Mouse (Mus musculus): ENCODE measurements around the gene Slc12a7. TPM values are rescaled to one million over a fixed set of nuclear protein-coding genes. Genes with fewer than 3 reads are reported as not detected.

Slc12a7 gene
- total RNA-seq, 2 experiments from 2014 or later: 2.9 to 5.1 TPM

GRCm38 (mm10) chr13:73814181-73814580 lies 81.3 kb downstream of the Slc12a7 start:
- no peak for DNase-seq (ENCODE audit: low spot score in 2 of 2)

- no peak for DNase-seq (ENCODE audit: low spot score in 2 of 2)
Observed at GRCm38 (mm10) chr13:73816338-73816737, 83.4 kb downstream of the Slc12a7 start.

GRCm38 (mm10) chr13:73818921-73819320 lies 86.0 kb downstream of the Slc12a7 start:
- no peak for DNase-seq (ENCODE audit: low spot score in 2 of 2)

- DNase-seq (ENCODE audit: low spot score in 2 of 2): no peak
Observed at GRCm38 (mm10) chr13:73821251-73821650, 88.4 kb downstream of the Slc12a7 start.

GRCm38 (mm10) chr13:73822187-73822800 lies 89.4 kb downstream of the Slc12a7 start:
- DNase-seq (ENCODE audit: low spot score in 2 of 2): peak; percentile 22 to 64

- no peak for DNase-seq (ENCODE audit: low spot score in 2 of 2)
Observed at GRCm38 (mm10) chr13:73823711-73824110, 90.8 kb downstream of the Slc12a7 start.

- no peak for DNase-seq (ENCODE audit: low spot score in 2 of 2)
Observed at GRCm38 (mm10) chr13:73827243-73827642, 94.3 kb downstream of the Slc12a7 start.

GRCm38 (mm10) chr13:73831486-73831885 lies 98.6 kb downstream of the Slc12a7 start:
- DNase-seq (ENCODE audit: low spot score in 2 of 2): peak in 1 of 2 experiments; percentile 53

- DNase-seq (ENCODE audit: low spot score in 2 of 2): no peak
Observed at GRCm38 (mm10) chr13:73833809-73834208, 100.9 kb downstream of the Slc12a7 start.

- DNase-seq (ENCODE audit: low spot score in 2 of 2): no peak
Observed at GRCm38 (mm10) chr13:73835791-73836190, 102.9 kb downstream of the Slc12a7 start.

- no peak for DNase-seq (ENCODE audit: low spot score in 2 of 2)
Observed at GRCm38 (mm10) chr13:73836491-73836890, 103.6 kb downstream of the Slc12a7 start.

- no peak for DNase-seq (ENCODE audit: low spot score in 2 of 2)
Observed at GRCm38 (mm10) chr13:73837708-73838107, 104.8 kb downstream of the Slc12a7 start.

GRCm38 (mm10) chr13:73839137-73839548 lies 106.2 kb downstream of the Slc12a7 start:
- no peak for DNase-seq (ENCODE audit: low spot score in 2 of 2)

GRCm38 (mm10) chr13:73839740-73840139 lies 106.8 kb downstream of the Slc12a7 start:
- no peak for DNase-seq (ENCODE audit: low spot score in 2 of 2)

- DNase-seq (ENCODE audit: low spot score in 2 of 2): no peak
Observed at GRCm38 (mm10) chr13:73842696-73843095, 109.8 kb downstream of the Slc12a7 start.

GRCm38 (mm10) chr13:73846589-73847464 lies 113.9 kb downstream of the Slc12a7 start:
- DNase-seq (ENCODE audit: low spot score in 2 of 2): no peak

- peak; percentile 42 to 78 for DNase-seq (ENCODE audit: low spot score in 2 of 2)
Observed at GRCm38 (mm10) chr13:73847465-73847836, 114.6 kb downstream of the Slc12a7 start, which contains the start of gene Nkd2. Nkd2 (minus strand) TSS chr13:73847631.

Other genes starting within 250 kb of the Slc12a7 start
- gene Slc6a3, start 196.3 kb upstream of the Slc12a7 start, total RNA-seq (2021): under 1 TPM; 0.15 to 0.27 TPM
- 100 to 1,000 TPM; 118 to 123 TPM for gene Clptm1l, start 129.1 kb upstream of the Slc12a7 start, total RNA-seq (2021)
- 1 to 10 TPM; 2.4 to 3.6 TPM for gene Tert, start 106.2 kb upstream of the Slc12a7 start, total RNA-seq (2021)
- not detected for gene Slc6a18, start 55.1 kb upstream of the Slc12a7 start, total RNA-seq (2021)
- under 1 TPM in 1 of 2 experiments, not detected in 1; 0.17 TPM for gene Slc6a19, start 28.2 kb upstream of the Slc12a7 start, total RNA-seq (2021)
- 1 to 10 TPM; 7.4 to 8.5 TPM for gene Nkd2, start 114.5 kb downstream of the Slc12a7 start, total RNA-seq (2021)
- under 1 TPM; 0.48 to 0.87 TPM for gene Trip13, start 204.7 kb downstream of the Slc12a7 start, total RNA-seq (2021)
- gene Brd9, start 204.7 kb downstream of the Slc12a7 start, total RNA-seq (2021): 100 to 1,000 TPM in 1 of 2 experiments, 10 to 100 TPM in 1; 99.3 to 106 TPM
- not detected for gene Zdhhc11, start 230.8 kb downstream of the Slc12a7 start, total RNA-seq (2021)